Mouse (Mus musculus): ENCODE measurements around the gene Polg. TPM values are rescaled to one million over a fixed set of nuclear protein-coding genes. Genes with fewer than 3 reads are reported as not detected.
A peak's percentile ranks its signal among the peaks of the same experiment; 100 is the strongest.

The Polg gene
- polyA plus RNA-seq, 1 experiment from 2014 or later, result 43.2 TPM

DNA sequence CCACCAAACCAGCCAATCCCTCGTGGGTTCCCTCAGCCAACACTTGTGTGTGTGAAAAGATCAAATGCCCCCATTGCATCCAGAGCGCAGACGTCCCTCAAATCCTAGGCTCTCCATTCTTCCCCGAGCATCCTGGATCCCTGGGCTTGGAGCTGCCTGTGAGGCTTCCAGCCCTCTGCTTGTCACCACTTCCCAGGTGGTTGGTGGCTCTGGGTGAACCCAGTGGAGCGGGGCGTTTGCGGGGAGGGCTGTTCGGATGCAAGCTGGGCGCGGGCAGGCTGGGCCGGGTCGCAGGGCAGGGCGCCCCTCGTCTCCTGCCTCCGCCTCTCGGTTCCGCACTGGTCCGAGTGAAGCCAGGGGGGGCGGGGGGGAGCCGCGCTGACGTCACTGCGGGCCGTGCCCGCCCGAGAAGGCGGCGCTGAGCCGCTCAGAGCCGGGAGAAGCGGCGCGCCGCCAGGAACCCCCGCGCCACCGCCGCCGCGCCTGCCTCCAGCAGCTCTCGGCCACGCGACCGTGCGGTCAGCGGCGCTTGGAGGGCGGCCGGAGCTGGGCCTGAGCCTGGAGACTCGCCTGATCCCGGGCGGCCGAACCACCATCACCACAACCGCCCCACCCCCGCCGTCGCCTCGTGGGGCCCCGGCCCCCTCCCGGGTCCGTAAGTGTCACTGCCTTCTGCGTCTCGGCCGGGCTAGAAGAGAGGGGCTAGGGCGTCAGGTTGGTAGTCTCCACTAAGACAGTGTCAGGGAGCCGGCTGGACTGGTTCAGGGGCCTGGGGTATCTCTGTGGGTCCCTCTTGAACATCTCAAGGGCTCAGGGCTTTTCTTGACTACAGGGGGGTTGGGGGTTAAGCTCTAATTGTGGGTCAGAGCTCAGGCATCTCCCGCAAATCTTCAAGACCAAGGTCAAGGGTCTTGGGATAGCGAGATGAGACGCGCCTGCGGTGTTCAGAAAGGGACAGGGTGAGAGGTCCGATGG, 33.7 kb upstream of the Polg start:
- Histone ChIP-seq H3K27me3 (ENCODE audit: low read depth, poor library complexity, severe bottlenecking) (peaks cover 100% of the 10 kb centered on the region), H3K36me3 (peaks cover 9% of the 10 kb centered on the region; the same call in 1 of the 2 replicates), H3K27ac (replicated peaks) (peak overlapping the region; percentile 95), H3K9me3 (replicated peaks) (no peaks in the 10 kb centered on the region), H3K4me3 (peak overlapping the region; percentile 64), H3K4me1 (peaks cover 92% of the 10 kb centered on the region)
- 1% methylated on average over 72 of the region's 72 CpGs for WGBS
- DNase-seq (ENCODE audit: low spot score), result peak; percentile 69

DNA sequence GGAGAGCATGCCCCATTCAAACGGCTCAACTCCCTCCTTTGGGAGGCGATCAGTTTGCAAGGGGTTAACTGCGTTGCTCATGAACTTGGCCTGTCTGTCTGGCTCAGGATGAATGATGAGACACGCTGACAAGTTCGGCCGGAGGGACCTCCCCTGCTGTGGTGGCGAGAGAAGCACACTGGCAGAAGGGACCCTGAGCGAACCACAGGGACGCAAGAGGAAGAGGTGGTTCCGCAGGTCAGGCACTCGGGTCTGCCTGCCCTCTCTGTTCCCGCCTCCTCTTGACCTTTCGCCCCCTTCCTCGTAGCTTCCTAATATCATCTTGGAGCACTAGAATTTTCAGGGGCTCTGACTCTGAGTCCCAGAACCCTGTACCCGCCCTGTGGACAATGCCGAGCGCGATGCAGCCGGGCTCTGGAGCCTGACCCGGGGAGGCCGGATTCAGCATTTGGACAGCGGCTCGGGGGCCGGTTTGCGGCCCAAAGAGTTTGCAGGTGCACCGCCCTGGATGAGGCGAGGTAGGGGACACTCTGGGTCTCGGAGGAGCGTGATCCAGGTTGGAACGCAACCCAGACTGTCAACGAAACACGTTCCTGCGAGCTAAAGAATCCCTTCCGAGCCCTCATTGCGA, 32.9 kb upstream of the Polg start:
- peaks cover 9% of the 10 kb centered on the region; the same call in 1 of the 2 replicates for H3K36me3 ChIP-seq
- 1% methylated on average over 35 of the region's 35 CpGs for WGBS
- DNase-seq (ENCODE audit: low spot score), result peak; percentile 76
- peak overlapping the region; percentile 64 for H3K4me3 ChIP-seq
- peaks cover 84% of the 10 kb centered on the region for H3K4me1 ChIP-seq
- no peaks in the 10 kb centered on the region for H3K9me3 ChIP-seq (replicated peaks)
- H3K27me3 ChIP-seq (ENCODE audit: low read depth, poor library complexity, severe bottlenecking), result peaks cover 100% of the 10 kb centered on the region
- H3K27ac ChIP-seq (replicated peaks), result peak overlapping the region; percentile 95

DNA sequence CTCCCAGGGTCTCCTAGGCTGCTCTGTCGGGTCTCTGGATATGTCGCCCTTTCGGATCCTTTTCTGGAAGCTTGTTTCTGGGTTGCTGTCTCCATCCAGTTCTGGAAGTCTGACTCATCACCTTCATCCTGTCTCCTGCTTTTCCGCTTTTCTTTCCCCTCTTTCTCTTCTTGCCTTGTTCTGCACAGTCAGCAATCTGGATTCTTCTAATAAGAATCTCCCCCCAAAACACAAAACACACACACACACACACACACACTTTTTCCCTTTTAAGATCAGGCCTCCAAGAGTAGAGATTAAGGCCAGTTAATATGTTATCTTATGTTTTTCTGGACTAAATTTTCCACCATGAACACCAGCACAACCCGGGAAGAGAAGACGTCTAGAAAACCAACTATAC, 32.2 kb upstream of the Polg start:
- peak overlapping the region; percentile 86 for H3K27ac ChIP-seq (replicated peaks)
- peaks cover 100% of the 10 kb centered on the region for H3K27me3 ChIP-seq (ENCODE audit: low read depth, poor library complexity, severe bottlenecking)
- peaks cover 9% of the 10 kb centered on the region; the same call in 1 of the 2 replicates for H3K36me3 ChIP-seq
- peaks cover 77% of the 10 kb centered on the region for H3K4me1 ChIP-seq
- H3K9me3 ChIP-seq (replicated peaks), result no peaks in the 10 kb centered on the region
- no peak for DNase-seq (ENCODE audit: low spot score)
- H3K4me3 ChIP-seq, result peak overlapping the region; percentile 45
- 2% methylated on average over 6 of the region's 6 CpGs for WGBS

DNA sequence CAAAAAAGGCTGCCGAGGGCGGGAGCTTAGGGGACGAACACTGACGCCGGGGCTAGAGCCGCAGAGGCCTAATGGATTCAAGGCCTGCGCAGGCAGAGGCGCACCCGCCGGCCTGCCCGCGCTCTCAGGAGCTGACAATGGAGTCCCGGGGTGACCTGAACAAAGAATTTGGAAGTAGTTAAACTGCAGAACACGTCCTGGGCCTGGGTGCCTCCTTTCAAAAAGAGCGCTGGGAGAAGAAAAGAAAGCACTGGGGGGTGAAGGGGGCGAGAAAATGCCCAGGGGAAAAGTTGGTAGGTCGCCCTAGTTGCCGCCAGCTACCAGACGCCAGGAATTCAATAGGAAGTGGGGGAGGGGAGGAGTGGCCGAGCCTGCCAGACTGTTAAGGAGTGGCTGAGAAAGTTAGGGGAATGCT, 31.5 kb upstream of the Polg start:
- peak overlapping the region; percentile 86 for H3K27ac ChIP-seq (replicated peaks)

DNA sequence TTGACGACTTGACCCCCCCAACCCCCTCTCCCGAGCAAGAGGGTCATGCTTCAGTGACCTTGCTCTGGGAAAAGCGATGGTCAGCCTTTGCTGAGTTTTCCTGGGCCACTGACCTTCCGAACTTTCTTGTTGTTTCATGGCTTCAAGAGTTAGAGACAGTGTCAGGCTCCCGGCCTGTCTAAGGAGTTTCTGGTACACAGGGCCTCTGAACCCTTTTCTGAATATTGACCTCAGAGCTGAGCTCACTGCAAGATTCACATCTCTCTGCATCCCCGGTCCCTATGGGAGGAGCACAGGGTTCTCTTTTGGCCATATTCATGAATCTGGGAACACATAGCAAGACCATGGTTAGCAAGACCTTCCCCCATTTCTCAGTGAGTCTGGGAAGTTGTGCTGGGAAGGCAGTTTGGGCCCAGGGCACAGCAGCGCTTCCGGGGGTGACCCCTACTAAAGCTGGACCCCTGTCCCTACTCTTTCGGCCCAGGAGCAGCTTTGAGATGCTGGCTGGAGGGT, 30.7 kb upstream of the Polg start:
- H3K27me3 ChIP-seq (ENCODE audit: low read depth, poor library complexity, severe bottlenecking), result peaks cover 100% of the 10 kb centered on the region
- WGBS, result 1% methylated on average over 9 of the region's 9 CpGs
- H3K27ac ChIP-seq (replicated peaks), result peak overlapping the region; percentile 86
- peak overlapping the region; percentile 45 for H3K4me3 ChIP-seq
- no peak for DNase-seq (ENCODE audit: low spot score)
- no peaks in the 10 kb centered on the region for H3K36me3 ChIP-seq
- H3K4me1 ChIP-seq, result peaks cover 62% of the 10 kb centered on the region
- H3K9me3 ChIP-seq (replicated peaks), result no peaks in the 10 kb centered on the region

More for the DNA sequence above, 31.5 kb upstream of the Polg start:
- DNase-seq (ENCODE audit: low spot score), result peak; percentile 79
- under 1% methylated on average over 20 of the region's 20 CpGs for WGBS
- Histone ChIP-seq H3K4me3 (peak overlapping the region; percentile 45), H3K4me1 (peaks cover 70% of the 10 kb centered on the region), H3K36me3 (0 out of 2 replicates have a peak, but pooled peaks cover 5% of the 10 kb centered on the region), H3K27me3 (ENCODE audit: low read depth, poor library complexity, severe bottlenecking) (peaks cover 100% of the 10 kb centered on the region), H3K9me3 (replicated peaks) (no peaks in the 10 kb centered on the region)

DNA sequence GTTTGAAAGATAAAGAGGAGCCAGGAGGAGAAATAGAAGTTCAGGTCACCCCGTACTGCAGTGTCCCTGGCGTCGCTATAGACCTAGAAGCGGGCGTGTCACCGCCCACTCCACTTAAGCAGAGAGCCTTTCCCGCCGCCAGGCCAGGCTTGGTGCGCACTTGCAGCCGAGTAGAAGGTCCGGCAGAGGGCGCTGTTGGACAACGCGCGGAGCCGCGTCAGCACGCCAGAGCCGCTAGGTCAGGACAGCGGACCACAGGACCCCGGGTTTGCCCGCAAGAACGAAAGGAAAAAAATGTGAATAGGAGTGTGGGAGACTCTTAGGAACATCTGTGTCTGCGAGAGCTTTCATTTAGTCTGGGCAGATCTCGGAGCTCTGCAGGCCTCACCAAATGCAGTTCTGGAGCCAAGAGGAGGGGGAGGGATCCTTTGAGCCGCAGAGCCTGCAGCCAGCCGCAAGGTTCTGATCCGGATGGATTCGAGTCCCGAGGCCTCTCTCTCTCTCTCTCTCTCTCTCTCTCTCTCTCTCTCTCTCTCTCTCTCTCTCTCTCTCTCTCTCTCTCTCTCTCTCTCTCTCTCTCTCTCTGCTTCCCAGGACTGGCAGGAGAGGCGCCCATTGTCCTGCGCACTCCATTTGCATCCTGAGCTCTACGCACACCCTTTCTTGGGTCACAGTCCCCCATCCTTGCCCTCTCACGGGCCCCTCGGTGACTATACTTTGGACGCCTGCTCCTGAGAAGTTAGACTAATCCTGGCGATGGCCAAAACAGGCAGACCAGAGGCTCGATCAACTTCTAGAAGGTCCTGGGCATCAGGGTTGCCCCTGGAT, 30.0 kb upstream of the Polg start:
- peak; percentile 93 for DNase-seq (ENCODE audit: low spot score)
- Histone ChIP-seq H3K4me1 (peaks cover 55% of the 10 kb centered on the region), H3K27ac (replicated peaks) (peak overlapping the region; percentile 86), H3K4me3 (peak overlapping the region; percentile 45), H3K36me3 (no peaks in the 10 kb centered on the region), H3K27me3 (ENCODE audit: low read depth, poor library complexity, severe bottlenecking) (peaks cover 93% of the 10 kb centered on the region), H3K9me3 (replicated peaks) (no peaks in the 10 kb centered on the region)
- WGBS, result under 1% methylated on average over 38 of the region's 38 CpGs

DNA sequence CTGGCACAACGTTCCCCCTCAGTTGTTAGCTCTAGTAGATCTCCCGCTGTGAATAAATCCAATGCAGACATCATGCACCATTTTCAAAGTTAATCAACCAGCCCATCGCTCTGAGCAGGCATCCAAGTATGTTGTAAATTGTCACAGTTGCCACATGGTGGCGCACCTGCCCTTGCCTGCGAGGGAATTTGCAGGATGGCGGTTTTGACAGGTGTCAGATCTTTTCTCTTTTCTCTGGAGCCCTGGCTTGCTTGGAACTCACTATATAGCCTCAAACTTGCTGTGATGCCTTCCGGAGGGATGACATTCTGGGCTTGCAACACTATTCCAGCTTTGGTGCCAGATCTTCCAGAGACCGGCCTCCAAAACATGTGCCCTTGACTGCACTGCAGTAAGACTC, 27.8 kb upstream of the Polg start:
- H3K4me1 ChIP-seq, result peaks cover 32% of the 10 kb centered on the region
- WGBS, result 9% methylated on average over 8 of the region's 8 CpGs
- peaks cover 76% of the 10 kb centered on the region for H3K27me3 ChIP-seq (ENCODE audit: low read depth, poor library complexity, severe bottlenecking)
- no peak overlapping the region for H3K27ac ChIP-seq (replicated peaks)
- H3K4me3 ChIP-seq, result no peak overlapping the region
- DNase-seq (ENCODE audit: low spot score), result peak; percentile 65
- no peaks in the 10 kb centered on the region for H3K9me3 ChIP-seq (replicated peaks)
- H3K36me3 ChIP-seq, result no peaks in the 10 kb centered on the region

DNA sequence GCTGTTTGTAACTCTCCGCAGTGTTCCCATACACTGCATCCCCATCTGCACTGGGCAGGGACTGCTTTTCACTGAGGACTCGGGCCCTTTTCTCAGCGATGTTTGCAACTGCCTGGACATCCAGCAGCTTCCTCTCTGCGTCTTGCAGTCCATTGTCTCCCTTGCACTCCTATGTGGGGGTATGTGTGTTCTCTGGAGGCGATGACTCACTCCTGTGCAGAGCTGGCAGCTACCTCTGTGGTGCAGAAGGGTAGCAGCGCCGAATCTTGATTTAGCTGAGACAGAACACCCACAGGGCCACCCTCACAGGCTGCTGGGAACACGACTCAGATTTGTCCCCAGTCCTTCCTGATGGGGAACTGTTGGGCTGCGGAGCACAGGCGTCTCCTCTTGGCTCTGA, 20.4 kb upstream of the Polg start:
- 63% methylated on average over 10 of the region's 10 CpGs for WGBS
- H3K4me3 ChIP-seq, result no peak overlapping the region
- H3K9me3 ChIP-seq (replicated peaks), result no peaks in the 10 kb centered on the region
- H3K36me3 ChIP-seq, result no peaks in the 10 kb centered on the region
- no peaks in the 10 kb centered on the region for H3K4me1 ChIP-seq
- DNase-seq (ENCODE audit: low spot score), result no peak
- no peak overlapping the region for H3K27ac ChIP-seq (replicated peaks)
- H3K27me3 ChIP-seq (ENCODE audit: low read depth, poor library complexity, severe bottlenecking), result peaks cover 24% of the 10 kb centered on the region; the same call in 1 of the 2 replicates

DNA sequence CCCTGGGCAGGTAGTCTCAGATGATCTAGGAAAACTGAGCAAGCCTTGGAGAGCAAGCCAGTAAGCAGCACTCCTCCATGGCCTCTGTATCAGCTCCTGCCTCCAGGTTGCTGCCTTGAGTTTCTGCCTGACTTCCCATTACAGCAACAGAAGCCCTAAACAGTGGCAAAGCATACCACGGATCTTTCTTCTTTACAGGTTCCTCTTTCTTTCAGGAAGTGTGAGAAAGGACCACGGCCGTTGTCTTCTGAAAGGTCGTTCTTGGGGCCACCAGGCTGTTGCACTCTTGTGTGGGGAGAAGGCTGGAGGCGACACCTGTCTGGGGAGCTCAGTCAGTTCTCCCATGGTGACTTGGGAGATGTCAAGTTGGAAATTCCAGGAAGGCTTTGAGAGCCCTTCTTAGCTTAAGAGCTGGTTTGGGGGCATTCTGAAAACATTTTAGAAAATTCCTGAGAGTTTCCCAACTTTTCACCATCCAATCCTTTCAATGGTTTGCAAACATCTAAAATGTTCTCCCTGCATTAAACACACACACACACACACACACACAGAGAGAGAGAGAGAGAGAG, 8.8 kb upstream of the Polg start:
- Histone ChIP-seq H3K4me3 (no peak overlapping the region), H3K9me3 (replicated peaks) (no peaks in the 10 kb centered on the region), H3K4me1 (peaks cover 7% of the 10 kb centered on the region; the same call in 1 of the 2 replicates), H3K27me3 (ENCODE audit: low read depth, poor library complexity, severe bottlenecking) (peaks cover 6% of the 10 kb centered on the region), H3K27ac (replicated peaks) (no peak overlapping the region), H3K36me3 (no peaks in the 10 kb centered on the region)
- 82% methylated on average over 5 of the region's 5 CpGs for WGBS
- no peak for DNase-seq (ENCODE audit: low spot score)

DNA sequence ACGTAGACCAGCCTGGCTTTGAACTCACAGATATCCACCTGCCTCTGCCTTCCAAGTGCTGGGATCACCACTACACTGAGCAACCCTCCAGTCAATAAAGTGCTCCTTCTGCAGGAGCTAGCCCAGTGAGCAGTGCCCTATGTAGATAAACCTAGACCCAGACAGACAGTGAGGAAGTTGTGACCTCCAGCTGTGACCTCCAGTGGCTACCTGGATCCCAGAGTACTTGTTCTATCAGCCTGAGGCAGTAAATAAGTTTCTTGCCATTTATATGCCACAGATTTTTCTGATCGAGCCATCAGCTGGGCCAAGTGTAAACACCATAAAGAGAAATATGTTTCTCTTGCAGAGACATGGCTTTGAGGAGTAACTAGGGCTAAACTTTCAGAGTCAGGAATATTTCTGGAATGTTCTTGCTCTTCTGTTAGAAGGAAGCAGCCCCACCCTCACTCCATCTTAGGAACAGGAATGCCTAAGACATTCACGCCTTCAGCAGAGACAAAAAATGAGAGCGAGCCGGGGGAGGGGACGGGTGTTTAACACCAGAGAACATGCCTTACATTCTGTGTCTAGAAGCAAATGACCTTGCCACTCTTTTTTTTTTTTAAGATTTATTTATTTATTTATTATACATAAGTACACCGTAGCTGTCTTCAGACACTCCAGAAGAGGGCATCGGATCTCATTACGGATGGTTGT, 7.5 kb upstream of the Polg start:
- 86% methylated on average over 9 of the region's 9 CpGs for WGBS
- H3K9me3 ChIP-seq (replicated peaks), result no peaks in the 10 kb centered on the region
- DNase-seq (ENCODE audit: low spot score), result no peak
- no peak overlapping the region for H3K27ac ChIP-seq (replicated peaks)
- peaks cover 14% of the 10 kb centered on the region; the same call in 1 of the 2 replicates for H3K4me1 ChIP-seq
- H3K4me3 ChIP-seq, result no peak overlapping the region
- peaks cover 13% of the 10 kb centered on the region for H3K27me3 ChIP-seq (ENCODE audit: low read depth, poor library complexity, severe bottlenecking)
- no peaks in the 10 kb centered on the region for H3K36me3 ChIP-seq

DNA sequence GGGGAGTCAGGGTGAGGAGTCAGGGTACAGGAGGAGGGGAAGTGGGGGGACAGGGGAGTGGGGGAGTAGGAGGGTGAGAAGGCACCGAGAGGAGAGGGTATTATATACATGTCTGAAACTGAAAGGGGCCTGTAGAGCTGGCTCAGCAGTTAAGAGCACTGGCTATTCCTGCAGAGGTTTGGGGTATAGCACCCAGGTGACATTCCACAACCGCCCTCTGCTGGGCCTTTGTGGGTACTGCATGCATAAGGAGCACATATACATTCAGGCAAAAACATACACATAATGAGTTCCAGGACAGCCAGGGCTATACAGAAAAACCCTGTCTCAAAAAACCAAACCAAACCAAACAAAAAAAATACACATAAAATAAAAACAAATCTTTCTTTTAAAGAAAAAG, 6.6 kb upstream of the Polg start:
- no peak overlapping the region for H3K27ac ChIP-seq (replicated peaks)
- no peaks in the 10 kb centered on the region for H3K36me3 ChIP-seq
- peaks cover 21% of the 10 kb centered on the region for H3K4me1 ChIP-seq
- H3K9me3 ChIP-seq (replicated peaks), result no peaks in the 10 kb centered on the region
- 50% methylated on average over 2 of the region's 2 CpGs for WGBS
- DNase-seq (ENCODE audit: low spot score), result no peak
- peaks cover 21% of the 10 kb centered on the region for H3K27me3 ChIP-seq (ENCODE audit: low read depth, poor library complexity, severe bottlenecking)
- no peak overlapping the region for H3K4me3 ChIP-seq

All from midbrain, embryonic 10.5 days (tissue).